Mouse (Mus musculus) heart, adult 2 months (tissue): ENCODE results near the gene Adcy10. TPM values are rescaled to one million over a fixed set of nuclear protein-coding genes. Genes with fewer than 3 reads are reported as not detected.

Experiments used
- DNase-seq, 2 experiments: peaks; one replicate each; pipeline ENCODE4 v3.0.0; 2021
- H3K27ac ChIP-seq: fragments of 200-600 bp; 2 replicates; pipeline ENCODE4 v1.8.1; 2022
- H3K27me3 ChIP-seq: fragments of 200-500 bp; 2 replicates; pipeline ENCODE4 v1.6.1; 2012; ENCODE audit warnings: mild to moderate bottlenecking, low read length, inconsistent platforms, mixed read lengths; ENCODE audit not compliant: control insufficient read depth, insufficient read depth
- H3K36me3 ChIP-seq: fragments of 200-500 bp; 2 replicates; pipeline ENCODE4 v1.6.1; 2012; ENCODE audit warnings: low read length, inconsistent platforms; ENCODE audit not compliant: control insufficient read depth, insufficient read depth
- H3K4me1 ChIP-seq: fragments of 200-500 bp; 2 replicates; pipeline ENCODE4 v1.6.1; 2011; ENCODE audit warnings: low read length; ENCODE audit not compliant: control insufficient read depth, insufficient read depth
- H3K4me3 ChIP-seq: fragments of 200-600 bp; 2 replicates; pipeline ENCODE4 v1.8.1; 2022
- H3K79me2 ChIP-seq: fragments of 200-500 bp; replicated peaks from 2 replicates; pipeline ENCODE4 v1.6.1; 2012; ENCODE audit warnings: mild to moderate bottlenecking, inconsistent platforms, low read length, moderate library complexity, mixed read lengths; ENCODE audit not compliant: control insufficient read depth, insufficient read depth
- H3K9ac ChIP-seq: fragments of 200-500 bp; 2 replicates; pipeline ENCODE4 v1.6.1; 2012; ENCODE audit warnings: low read depth, mild to moderate bottlenecking, control low read depth, inconsistent platforms, low read length, mixed read lengths
- CTCF ChIP-seq: fragments of 200-600 bp; IDR thresholded peaks from 2 replicates; pipeline ENCODE4 v1.8.1; 2022; ENCODE audit warnings: antibody characterized with exemption, mild to moderate bottlenecking, moderate library complexity
- EP300 ChIP-seq: fragments of 200-500 bp; IDR thresholded peaks from 2 replicates; pipeline ENCODE4 v1.6.1; 2011; ENCODE audit warnings: low read depth, low read length, control low read depth; ENCODE audit not compliant: insufficient read depth
- POLR2A ChIP-seq: fragments of 200-500 bp; IDR thresholded peaks from 2 replicates; pipeline ENCODE4 v1.6.1; 2011; ENCODE audit warnings: mild to moderate bottlenecking, low read depth, low read length, control low read depth; ENCODE audit not compliant: insufficient read depth
- WGBS: fragments of 180-500 bp; shearing (Covaris S2); methylation state at CpG from one replicate; pipeline ENCODE4 v1.1.7; 2018; 5-methylcytosine and 5-hydroxymethylcytosine counted together
- intact Hi-C: fragments of 180-260 bp; cut with DNase I; formaldehyde crosslinking; loops from one replicate; pipeline ENCODE4 v1.15.1; 2025
- polyA plus RNA-seq: library from polyadenylated mRNA; depleted of rRNA; stranded (reverse); fragments of >200 nt; gene quantifications from 2 replicates; pipeline ENCODE4 v1.2.3, GENCODE M21; 2012
- total RNA-seq, 2 experiments: library from RNA; stranded (reverse); gene quantifications; 2 replicates each; pipeline ENCODE4 v1.2.3; 2021

Gene Adcy10
- total and polyA plus RNA-seq, 3 experiments: 0.05 to 0.18 TPM; not detected in 1

GRCm38 (mm10) chr1:165459503-165460181, 25.3 kb upstream of the Adcy10 start:
- Histone ChIP-seq H3K9ac (peak overlapping the region; percentile 84), H3K27me3 (no peaks in the 10 kb centered on the region), H3K27ac (peak overlapping the region; percentile 97), H3K79me2 (peaks cover 1% of the 10 kb centered on the region), H3K4me1 (peaks cover 2% of the 10 kb centered on the region; the same call in 1 of the 2 replicates), H3K36me3 (no peaks in the 10 kb centered on the region), H3K4me3 (peak overlapping the region; percentile 65)
- WGBS: under 1% methylated on average over 52 of the region's 60 CpGs
- DNase-seq: peak; percentile 78 to 80
- intact Hi-C loops: loop anchor here (2.0 to 10.0 kb wide), 5 partner anchors 65 to 915 kb away; partner anchors contain the start of genes Pou2f1, Tada1 and Tiprl
- TF ChIP-seq POLR2A: no peak
- TF ChIP-seq CTCF: peak; percentile 13; the same call in 1 of the 2 replicates
- TF ChIP-seq EP300: 0 out of 2 replicates have a peak, but pooled peaks have one; percentile 33

- Histone ChIP-seq H3K36me3 (no peaks in the 10 kb centered on the region), H3K4me3 (peak within 1 kb of the TSS; percentile 65), H3K27me3 (no peaks in the 10 kb centered on the region), H3K4me1 (peaks cover 2% of the 10 kb centered on the region; the same call in 1 of the 2 replicates), H3K9ac (peak within 1 kb of the TSS; percentile 88), H3K79me2 (peaks cover 2% of the 10 kb centered on the region), H3K27ac (peak within 1 kb of the TSS; percentile 97)
- peak; percentile 99 to 100 for DNase-seq
- under 1% methylated on average over 34 of the region's 37 CpGs for WGBS
- intact Hi-C loops: loop anchor here (2.0 to 10.0 kb wide), 4 partner anchors 182 to 914 kb away; partner anchors contain the start of genes Pou2f1, Tada1 and Tiprl
- peak; percentile 90 for TF ChIP-seq POLR2A
- no peak for TF ChIP-seq EP300
- TF ChIP-seq CTCF: peak; percentile 20; the same call in 1 of the 2 replicates
Observed at GRCm38 (mm10) chr1:165460360-165460800, 24.6 kb upstream of the Adcy10 start, which contains the start of the genes Dcaf6 and Mpc2. TSS of gene Dcaf6 (minus strand) at chr1:165460475. TSS of gene Mpc2 (plus strand) at chr1:165460637.

GRCm38 (mm10) chr1:165460801-165461377, 24.1 kb upstream of the Adcy10 start:
- H3K9ac ChIP-seq: peak overlapping the region; percentile 88
- peak; percentile 68; the same call in 1 of the 2 replicates for TF ChIP-seq EP300
- TF ChIP-seq POLR2A: peak; percentile 96
- TF ChIP-seq CTCF: peak; percentile 77
- H3K27ac ChIP-seq: peak overlapping the region; percentile 97
- 2% methylated on average over 41 of the region's 41 CpGs for WGBS
- H3K36me3 ChIP-seq: no peaks in the 10 kb centered on the region
- peak; percentile 99 to 100 for DNase-seq
- H3K4me3 ChIP-seq: peak overlapping the region; percentile 65
- peaks cover 2% of the 10 kb centered on the region for H3K79me2 ChIP-seq
- intact Hi-C loops: loop anchor here (2.0 to 10.0 kb wide), 4 partner anchors 181 to 914 kb away; partner anchors contain the start of genes Pou2f1, Tada1 and Tiprl
- H3K27me3 ChIP-seq: no peaks in the 10 kb centered on the region
- H3K4me1 ChIP-seq: peaks cover 2% of the 10 kb centered on the region; the same call in 1 of the 2 replicates

- Histone ChIP-seq H3K4me1 (peaks cover 2% of the 10 kb centered on the region; the same call in 1 of the 2 replicates), H3K79me2 (peaks cover 2% of the 10 kb centered on the region), H3K9ac (peak overlapping the region; percentile 88), H3K27ac (peak overlapping the region; percentile 97), H3K4me3 (peak overlapping the region; percentile 64), H3K36me3 (no peaks in the 10 kb centered on the region), H3K27me3 (no peaks in the 10 kb centered on the region)
- peak in 1 of 2 experiments; percentile 43 for DNase-seq
- WGBS: under 1% methylated on average over 9 of the region's 9 CpGs
- intact Hi-C loops: loop anchor here (2.0 to 10.0 kb wide), 5 partner anchors 41 to 913 kb away; partner anchors contain the start of genes Pou2f1, Tada1 and Tiprl
- TF ChIP-seq EP300 (no peak), CTCF (no peak), POLR2A (0 out of 2 replicates have a peak, but pooled peaks have one; percentile 25)
Observed at GRCm38 (mm10) chr1:165461681-165462080, 23.3 kb upstream of the Adcy10 start.

- peak overlapping the region; percentile 97; the same call in 1 of the 2 replicates for H3K27ac ChIP-seq
- H3K9ac ChIP-seq: no peak overlapping the region
- intact Hi-C loops: loop anchor here (2.0 to 10.0 kb wide), 4 partner anchors 40 to 912 kb away; partner anchors contain the start of genes Pou2f1 and Tada1
- peaks cover 2% of the 10 kb centered on the region; the same call in 1 of the 2 replicates for H3K79me2 ChIP-seq
- peaks cover 2% of the 10 kb centered on the region; the same call in 1 of the 2 replicates for H3K4me1 ChIP-seq
- TF ChIP-seq CTCF: no peak
- no peak for TF ChIP-seq POLR2A
- TF ChIP-seq EP300: no peak
- 76% methylated on average over 1 of the region's 1 CpGs for WGBS
- peak overlapping the region; percentile 64 for H3K4me3 ChIP-seq
- H3K27me3 ChIP-seq: no peaks in the 10 kb centered on the region
- DNase-seq: no peak
- H3K36me3 ChIP-seq: no peaks in the 10 kb centered on the region
Observed at GRCm38 (mm10) chr1:165462861-165463260, 22.1 kb upstream of the Adcy10 start.
